Mouse (Mus musculus): ENCODE results near the gene Noxo1.
A peak's percentile ranks its signal among the peaks of the same experiment; 100 is the strongest.
"Not testable (repeated sequence)": the region's sequence is repeated elsewhere in the genome, so short reads cannot be mapped to it uniquely, and the experiment has no call there.

Noxo1 gene

DNA sequence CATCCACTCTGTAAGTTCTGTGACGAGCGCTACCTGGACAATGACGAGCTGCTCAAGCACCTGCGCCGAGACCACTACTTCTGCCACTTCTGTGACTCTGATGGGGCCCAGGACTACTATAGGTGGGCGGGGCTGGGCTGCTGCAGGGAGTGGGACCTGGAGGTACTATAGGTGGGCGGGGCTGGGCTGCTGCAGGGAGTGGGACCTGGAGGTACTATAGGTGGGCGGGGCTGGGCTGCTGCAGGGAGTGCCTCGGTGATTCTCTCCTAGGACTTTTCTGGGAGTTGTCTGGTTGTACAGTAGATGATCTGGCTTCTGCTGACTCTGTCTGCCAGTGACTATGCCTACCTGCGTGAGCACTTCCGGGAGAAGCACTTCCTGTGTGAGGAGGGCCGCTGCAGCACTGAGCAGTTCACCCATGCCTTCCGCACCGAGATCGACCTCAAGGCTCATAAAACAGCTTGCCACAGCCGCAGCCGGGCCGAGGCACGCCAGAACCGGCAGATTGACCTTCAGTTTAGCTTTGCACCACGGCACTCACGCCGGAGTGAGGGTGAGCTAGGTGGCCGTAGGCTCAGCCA, 18.4 kb upstream of the Noxo1 start:
- DNase-seq (ENCODE audit: low read depth): no peak

- DNase-seq (ENCODE audit: low read depth): peak; percentile 87
Observed at GRCm38 (mm10) chr17:24686514-24686913, 9.5 kb upstream of the Noxo1 start.

DNA sequence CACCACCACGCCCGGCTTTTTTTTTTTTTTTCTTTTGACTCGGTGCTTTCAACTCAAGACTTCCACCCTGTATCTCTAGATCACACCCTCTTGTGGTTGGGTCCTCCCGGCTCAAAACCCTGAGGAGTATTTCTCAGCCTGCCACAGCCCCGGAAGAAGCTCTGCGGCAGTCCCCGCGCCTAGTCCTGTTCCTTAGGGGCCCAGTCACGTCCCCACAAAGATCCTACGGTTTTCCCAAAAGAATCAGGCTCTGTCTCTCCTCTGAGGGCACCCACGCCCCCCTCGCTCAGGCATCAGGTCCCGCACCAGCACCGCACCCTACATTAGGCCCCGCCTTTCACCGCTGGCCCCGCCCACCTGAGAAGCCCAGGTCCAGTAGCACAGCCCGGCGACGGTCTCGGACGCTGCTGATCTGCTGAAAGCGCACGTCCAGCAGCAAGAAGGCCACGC, 8.9 kb upstream of the Noxo1 start:
- peak; percentile 85 for DNase-seq (ENCODE audit: low read depth)

DNA sequence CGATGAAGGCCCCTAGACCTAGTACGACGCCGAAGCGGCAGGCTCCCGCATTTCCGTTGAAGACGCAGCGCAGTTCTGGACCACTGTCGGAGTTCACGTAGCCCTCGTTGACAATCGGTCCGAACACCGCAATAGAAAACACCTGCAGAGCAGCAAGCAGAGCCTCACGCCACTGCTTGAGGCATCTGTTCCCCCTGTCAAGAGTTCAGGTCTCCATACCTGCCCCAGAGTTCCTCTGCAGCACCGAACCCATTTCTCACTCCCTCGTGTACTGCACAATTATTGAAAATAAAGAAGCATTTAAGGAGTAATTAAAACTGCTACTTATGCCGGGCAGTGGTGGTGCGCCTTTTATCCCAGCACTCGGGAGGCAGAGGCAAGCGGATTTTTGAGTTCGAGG, 8.4 kb upstream of the Noxo1 start:
- no peak for DNase-seq (ENCODE audit: low read depth)

DNA sequence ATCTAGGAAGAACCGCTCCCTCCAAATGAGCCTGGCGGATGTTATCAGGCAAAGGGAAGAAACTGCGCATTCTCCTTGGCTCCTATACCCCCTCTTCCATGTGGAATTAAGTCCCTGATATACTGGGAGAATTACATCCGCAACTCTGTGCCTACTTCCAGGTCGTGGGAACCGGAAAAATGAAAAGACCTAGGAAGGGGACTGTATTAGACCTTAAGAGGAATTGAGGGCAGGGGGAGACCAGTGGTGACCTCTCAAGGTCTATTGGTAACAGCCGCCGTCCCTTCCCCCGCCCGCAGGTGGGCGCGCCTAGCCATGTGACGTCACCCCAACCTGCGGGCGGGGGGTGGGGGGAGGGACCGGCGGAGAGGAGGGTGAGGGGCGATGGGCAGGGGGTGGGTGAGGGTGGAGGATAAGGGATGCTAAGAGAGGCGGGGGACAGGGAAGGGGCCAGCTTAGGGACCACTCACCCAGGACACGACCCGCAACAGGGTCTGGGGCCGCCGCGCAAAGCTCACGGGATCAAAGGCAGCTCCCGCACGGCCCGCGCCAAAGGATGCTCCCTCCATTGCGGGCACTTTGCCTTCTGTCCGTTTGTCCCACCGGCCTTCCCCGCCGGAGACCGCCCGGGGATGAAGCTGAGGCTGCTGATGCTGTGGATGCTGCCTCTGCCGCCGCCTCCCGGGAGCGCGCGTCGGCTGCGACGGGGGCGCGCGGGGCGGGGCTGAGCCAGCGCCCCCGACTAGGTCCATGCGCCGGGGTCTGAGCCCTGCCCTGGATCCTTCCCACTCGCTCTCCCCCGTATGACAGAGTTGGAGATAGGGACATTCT, 6.6 kb upstream of the Noxo1 start, which contains the start of gene Syngr3:
Gene Syngr3 (minus strand): TSS at position 705 of the 831 bp plus-strand sequence.
- peak; percentile 49 for DNase-seq (ENCODE audit: low read depth)

DNA sequence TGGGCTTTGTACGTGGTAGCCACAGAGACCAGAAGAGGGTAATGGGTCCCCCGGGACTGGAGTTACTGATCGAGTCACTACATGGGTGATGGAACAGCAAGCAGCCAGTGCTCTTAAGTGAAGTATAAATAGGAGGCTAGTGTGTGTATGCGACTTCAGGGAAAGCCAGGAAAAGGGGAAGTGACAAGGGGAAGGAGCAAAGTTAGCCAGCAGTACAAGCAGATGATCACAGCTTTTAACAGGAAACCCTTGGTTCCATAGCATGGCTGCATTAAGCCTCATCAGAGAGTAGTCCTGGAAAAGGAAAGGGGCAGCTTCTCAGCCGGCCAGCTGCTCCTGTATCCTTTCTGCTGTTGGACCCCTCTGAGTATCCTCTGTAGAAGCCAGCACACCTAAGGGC, 3.6 kb upstream of the Noxo1 start:
- DNase-seq (ENCODE audit: low read depth): no peak

GRCm38 (mm10) chr17:24695326-24696010, 566 bp upstream of the Noxo1 start:
- DNase-seq (ENCODE audit: low read depth): no peak

DNA sequence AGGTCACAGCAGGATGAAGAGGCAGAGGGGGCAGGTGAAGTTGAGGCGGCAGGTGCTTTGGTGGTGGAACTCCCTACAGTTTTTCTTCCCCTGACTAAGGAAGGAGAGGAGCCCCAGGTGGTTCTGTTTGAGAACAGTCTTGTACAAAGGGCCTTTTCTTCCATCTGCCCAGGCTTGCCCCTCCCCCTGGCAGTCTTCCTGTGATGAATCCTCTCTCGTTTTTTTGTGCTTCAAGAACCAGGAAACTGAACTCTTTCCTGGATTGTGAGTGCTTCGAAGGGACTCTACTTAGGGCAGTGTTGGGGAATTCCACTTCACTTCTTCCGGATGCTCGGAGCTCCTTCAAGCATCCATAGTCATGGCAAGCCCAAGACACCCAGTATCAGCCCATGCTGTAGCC, 2.0 kb downstream of the Noxo1 start:
- DNase-seq (ENCODE audit: low read depth): no peak

DNA sequence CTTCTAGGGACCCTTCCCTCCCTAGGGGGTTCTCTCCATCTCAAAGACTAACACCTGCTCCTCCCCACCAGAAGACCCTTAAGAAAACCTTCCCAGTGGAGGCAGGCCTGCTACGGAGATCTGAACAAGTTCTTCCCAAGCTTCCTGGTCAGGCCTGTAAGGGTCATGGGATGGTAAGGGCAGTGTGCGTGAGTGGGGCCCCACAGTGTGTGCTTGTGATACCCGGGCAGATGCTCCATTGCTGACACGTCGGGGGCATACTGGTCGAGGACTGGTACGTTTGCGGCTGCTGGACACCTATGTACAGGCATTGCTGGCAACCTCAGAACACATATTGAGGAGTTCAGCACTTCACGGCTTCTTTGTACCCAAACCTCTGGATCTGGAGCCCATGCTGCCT, 2.7 kb downstream of the Noxo1 start:
- DNase-seq (ENCODE audit: low read depth): no peak

DNA sequence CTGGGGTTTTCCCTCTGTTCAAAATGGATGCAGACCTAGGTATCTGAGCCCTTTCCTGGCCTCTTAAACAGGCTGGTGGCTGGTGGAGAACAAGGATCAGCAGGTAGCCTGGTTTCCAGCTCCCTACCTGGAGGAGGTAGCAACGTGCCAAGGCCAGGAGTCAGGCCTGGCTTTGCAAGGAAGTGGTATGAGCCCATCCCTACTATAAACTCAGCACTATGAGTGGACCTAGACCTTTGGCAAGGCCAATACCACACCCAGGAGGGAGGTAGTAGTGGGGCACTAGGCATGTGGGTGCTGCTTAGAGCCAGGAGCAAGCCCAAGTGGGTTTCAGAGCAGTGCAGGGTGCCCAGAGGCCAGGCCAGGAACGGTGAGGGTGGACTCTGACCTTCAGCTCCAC, 3.4 kb downstream of the Noxo1 start:
- DNase-seq (ENCODE audit: low read depth): no peak

GRCm38 (mm10) chr17:24701251-24701650, 5.2 kb downstream of the Noxo1 start:
- DNase-seq (ENCODE audit: low read depth): no peak

DNA sequence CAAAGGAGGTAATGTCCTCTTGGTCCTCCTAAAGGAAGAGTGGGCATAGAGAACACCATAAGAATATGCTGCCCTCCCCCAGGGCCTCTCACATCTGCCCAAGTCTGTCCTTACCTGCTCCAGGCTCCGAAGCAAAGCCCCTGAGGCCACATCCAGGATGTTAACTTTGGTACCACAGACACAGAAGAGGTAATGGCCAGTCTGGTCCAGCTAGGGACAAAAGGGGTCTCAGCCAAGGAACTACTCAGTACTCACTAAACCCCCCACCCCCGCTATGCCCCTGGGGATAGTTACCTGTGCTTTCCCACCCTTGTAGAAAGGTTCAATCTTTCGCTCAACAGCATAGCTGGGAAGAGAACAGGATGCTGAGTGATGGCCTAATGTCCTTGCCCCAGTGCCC, 9.8 kb downstream of the Noxo1 start:
- DNase-seq (ENCODE audit: low read depth): no peak

- DNase-seq (ENCODE audit: low read depth): peak; percentile 96
Observed at GRCm38 (mm10) chr17:24706982-24707800, 11.2 kb downstream of the Noxo1 start, which contains the start of gene Tbl3. Gene Tbl3 (minus strand): TSS chr17:24707660.

GRCm38 (mm10) chr17:24707801-24708425, 11.9 kb downstream of the Noxo1 start:
- DNase-seq (ENCODE audit: low read depth): peak; percentile 73

DNA sequence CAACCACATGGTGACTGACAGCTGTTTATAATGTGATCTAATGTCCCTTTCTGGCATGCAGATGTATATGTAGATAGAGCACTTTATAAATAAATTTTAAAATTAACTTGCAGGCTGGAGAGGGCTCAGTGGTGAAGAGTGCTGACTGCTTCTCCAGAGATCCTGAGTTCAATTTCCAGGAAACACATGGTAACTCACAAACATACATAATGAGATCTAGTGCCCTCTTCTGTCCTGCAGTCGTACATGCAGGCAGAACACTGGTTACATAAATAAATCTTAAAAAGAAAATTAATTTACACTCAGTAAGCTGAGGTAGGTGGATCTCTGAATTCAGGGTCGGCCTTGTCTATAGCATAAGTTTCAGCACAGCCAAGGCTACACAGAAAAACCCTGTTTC, 12.6 kb downstream of the Noxo1 start:
- DNase-seq (ENCODE audit: low read depth): peak; percentile 80

DNA sequence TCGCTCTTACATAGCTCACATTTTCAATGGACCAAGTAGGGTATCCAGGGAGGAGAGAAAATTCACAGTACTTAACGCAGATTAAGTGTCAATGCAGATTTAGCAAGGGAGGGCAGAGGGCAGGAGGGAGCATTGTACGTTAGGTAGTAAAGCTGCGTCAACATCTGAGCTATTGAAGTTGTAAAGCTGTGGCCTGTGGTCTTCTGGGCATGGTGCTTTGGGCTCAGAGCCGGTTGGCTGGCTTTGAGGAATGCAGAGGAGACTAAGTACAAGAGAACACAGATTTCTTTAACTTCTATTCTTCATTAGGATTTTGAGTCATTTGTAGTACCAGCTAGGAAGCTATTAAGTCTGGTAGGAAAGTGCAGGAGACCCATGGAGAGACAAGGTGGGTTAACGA, 19.5 kb downstream of the Noxo1 start:
- DNase-seq (ENCODE audit: low read depth): no peak

DNA sequence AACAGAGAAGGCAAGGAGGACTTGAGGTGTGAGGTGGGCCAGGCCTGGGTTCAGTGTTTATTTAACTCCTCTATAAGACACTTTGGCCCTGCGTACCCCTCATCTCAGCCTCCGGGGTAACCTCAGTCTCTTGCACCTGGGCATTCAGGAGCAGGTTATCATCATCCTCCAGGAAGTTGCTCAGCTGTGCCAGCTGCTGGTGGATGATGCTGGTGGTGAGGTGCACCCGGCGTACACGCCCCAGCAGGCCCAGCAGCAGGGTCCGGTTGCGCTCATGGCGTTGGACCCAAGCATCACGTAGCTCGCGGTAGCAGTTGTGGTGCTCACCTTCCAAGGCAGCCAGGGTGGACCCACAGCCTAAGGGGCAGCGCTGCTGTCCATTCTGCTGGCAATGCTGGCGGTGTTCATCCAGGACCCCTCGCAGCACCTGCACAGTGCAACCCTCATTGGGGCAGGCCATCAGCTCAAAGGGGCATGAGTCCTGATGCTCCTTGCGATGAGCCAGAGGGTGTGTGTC, 20.2 kb downstream of the Noxo1 start:
- no peak for DNase-seq (ENCODE audit: low read depth)

DNA sequence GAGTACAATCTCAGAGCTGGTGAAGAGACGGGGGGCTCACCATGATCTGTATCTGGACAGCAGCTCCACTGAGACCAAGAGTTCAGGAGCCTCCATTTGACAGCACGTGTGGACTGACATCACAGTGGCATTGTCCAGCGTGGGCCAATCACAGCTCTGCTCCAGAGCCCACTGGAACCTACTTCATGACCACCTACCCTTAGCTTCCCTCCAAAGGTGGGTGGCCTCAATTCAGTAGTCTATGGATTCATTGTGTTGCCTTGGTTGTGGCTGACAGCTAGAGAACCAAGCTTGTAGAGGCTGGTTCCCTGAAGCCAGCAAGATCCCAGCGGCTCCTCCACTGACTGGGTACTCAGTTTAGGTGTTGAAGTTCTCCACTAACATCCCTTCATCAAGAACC, 21.9 kb downstream of the Noxo1 start, which contains the start of the genes Rnf151 and Rps2:
Gene Rnf151 (minus strand): TSS at position 121 of the 400 bp plus-strand sequence.
Gene Rps2 (plus strand): TSS at position 174 of the 400 bp plus-strand sequence.
- DNase-seq (ENCODE audit: low read depth): no peak

GRCm38 (mm10) chr17:24718938-24719337, 22.9 kb downstream of the Noxo1 start:
- not testable (repeated sequence) for DNase-seq (ENCODE audit: low read depth)

- peak; percentile 99 for DNase-seq (ENCODE audit: low read depth)
Observed at GRCm38 (mm10) chr17:24719494-24720222, 23.6 kb downstream of the Noxo1 start.

Data from induced T-regulatory cell, adult 2 months (primary cell).